Mouse (Mus musculus) embryonic fibroblast, embryonic 13.5 days (primary cell): ENCODE data around the gene Gm20388.

Experiments
- CTCF ChIP-seq: IDR thresholded peaks from 2 replicates; pipeline ENCODE4 v1.5.1; 2011; ENCODE audit warnings: mild to moderate bottlenecking, control low read depth, low read length, moderate library complexity, borderline replicate concordance; ENCODE audit not compliant: insufficient read depth
- POLR2A ChIP-seq: IDR thresholded peaks from 2 replicates; pipeline ENCODE4 v1.6.1; 2011; ENCODE audit warnings: low read depth, mild to moderate bottlenecking, control low read depth, low read length, moderate library complexity

- TF ChIP-seq CTCF (no peak), POLR2A (no peak)
Observed at GRCm38 (mm10) chr8:123156070-123156773, 3245.6 kb downstream of the Gm20388 start.
